Mouse (Mus musculus) liver, postnatal 0 days (tissue): Measurements from ENCODE around the gene Ppp1r15b.

Source experiments
- CTCF ChIP-seq: sonication (generic); IDR thresholded peaks from 2 replicates; pipeline ENCODE4 v1.5.1; 2016; ENCODE audit warnings: antibody characterized with exemption, low read depth
- EP300 ChIP-seq: IDR thresholded peaks from 2 replicates; pipeline ENCODE4 v1.6.1; 2016; ENCODE audit warnings: antibody characterized with exemption, low read depth, mild to moderate bottlenecking

- TF ChIP-seq CTCF, result no peak
- TF ChIP-seq EP300, result no peak
These were observed 46.9 kb upstream of the Ppp1r15b start for GRCm38 (mm10) chr1:133083942-133084625.
